Mouse (Mus musculus) spleen, adult 2 months (tissue): ENCODE data around the gene Aldh4a1.

Experiments
- CTCF ChIP-seq: fragments of 200-500 bp; IDR thresholded peaks from 2 replicates; pipeline ENCODE4 v1.5.1; 2011; ENCODE audit warnings: mild to moderate bottlenecking, inconsistent platforms; ENCODE audit not compliant: insufficient read depth, insufficient read length, insufficient replicate concordance; ENCODE audit errors: extremely low read depth
- POLR2A ChIP-seq: fragments of 200-500 bp; IDR thresholded peaks from 2 replicates; pipeline ENCODE4 v1.6.1; 2011; ENCODE audit warnings: low read depth, low read length, inconsistent platforms

- no peak for TF ChIP-seq CTCF
- TF ChIP-seq POLR2A, result no peak
Observed at GRCm38 (mm10) chr4:139606732-139607131, 15.9 kb upstream of the Aldh4a1 start.
